Mouse (Mus musculus) liver, adult 2 months (tissue): Measurements from ENCODE around the gene Zpr1.

Source experiments
- CTCF ChIP-seq: fragments of 200-500 bp; IDR thresholded peaks from 2 replicates; pipeline ENCODE4 v1.5.1; 2011; ENCODE audit warnings: low read depth, low read length, control low read depth
- POLR2A ChIP-seq: fragments of 200-500 bp; IDR thresholded peaks from 2 replicates; pipeline ENCODE4 v1.6.1; 2011; ENCODE audit warnings: low read length, control low read depth; ENCODE audit not compliant: insufficient read depth; ENCODE audit errors: extremely low read depth

DNA sequence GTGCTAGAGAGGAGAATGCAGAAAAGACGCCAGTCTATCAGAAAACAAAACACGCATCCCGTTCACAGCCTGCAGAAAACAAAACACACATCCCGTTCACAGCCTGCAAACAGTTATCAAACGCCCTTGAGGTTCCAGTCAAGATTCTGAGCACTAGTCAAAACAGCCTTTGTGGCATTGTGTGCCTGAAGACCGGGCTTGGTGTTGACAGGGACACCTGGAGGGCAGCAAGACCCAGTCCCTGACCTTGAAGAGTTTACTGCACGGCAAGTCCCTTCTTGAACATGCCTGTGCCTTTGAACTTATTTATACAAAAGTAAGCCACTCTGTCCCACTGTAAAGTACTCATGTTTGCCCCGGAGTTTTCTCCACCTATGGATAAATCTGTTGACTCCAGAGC is 29.3 kb upstream of the Zpr1 start:
- TF ChIP-seq CTCF (no peak), POLR2A (no peak)
